Comparison of ENCODE assay signal across 28 mouse cellular contexts in genomic region chr4:46479081-46479480, GRCm38 (mm10). TPM values are rescaled to one million over a fixed set of nuclear protein-coding genes. Genes with fewer than 3 reads are reported as not detected.
A peak's percentile ranks its signal among the peaks of the same experiment; 100 is the strongest.
DNase-seq lines count a peak whose midpoint lies in the region; ATAC-seq and TF ChIP-seq lines count a peak whose summit lies in the region.
"Had no signal": no experiment of that assay in that cellular context is flagged by ENCODE, and none has a peak within 500 bp of the region (broad histone marks: within the 10 kb centered on the region; RNA-seq: fewer than 3 reads in every experiment).

No protein-coding gene starts in this region.

- H3K4me3 ChIP-seq in liver, embryonic 13.5 days (replicated peaks): no peak overlapping the region
- no peak overlapping the region for H3K4me3 ChIP-seq in liver, postnatal 0 days (ENCODE audit: low read depth, low read length)
- H3K4me3 ChIP-seq: embryonic facial prominence, embryonic 10.5 days; embryonic facial prominence, embryonic 13.5 days; erythroblast, embryonic 14.5 days; forebrain, embryonic 12.5 days; forebrain, embryonic 15.5 days; heart, adult 2 months; heart, embryonic 10.5 days; heart, embryonic 13.5 days; intestine, embryonic 15.5 days had no signal

- ATAC-seq in liver, embryonic 13.5 days (ENCODE audit: low read depth): no peak
- no peak for ATAC-seq in liver, postnatal 0 days
- peak; percentile 79 for ATAC-seq in activated CD4-positive, CD25-positive, alpha-beta regulatory T cell, adult 4 months
- ATAC-seq: forebrain, embryonic 15.5 days; hindbrain, postnatal 0 days; intestine, embryonic 15.5 days had no signal

- H3K27me3 ChIP-seq in liver, embryonic 13.5 days: no peaks in the 10 kb centered on the region
- no peaks in the 10 kb centered on the region for H3K27me3 ChIP-seq in liver, postnatal 0 days (ENCODE audit: insufficient read depth, low read length)
- H3K27me3 ChIP-seq: embryonic facial prominence, embryonic 13.5 days; forebrain, embryonic 12.5 days; forebrain, embryonic 15.5 days; heart, embryonic 13.5 days; intestine, embryonic 15.5 days had no signal

- 94% methylated on average over 2 of the region's 2 CpGs for WGBS in liver, embryonic 13.5 days (ENCODE audit: insufficient replicate concordance)
- WGBS in liver, postnatal 0 days (ENCODE audit: insufficient replicate concordance): 96% methylated on average over 2 of the region's 2 CpGs

- no peak for DNase-seq in liver, embryonic 13.5 days
- DNase-seq in liver, postnatal 0 days: no peak
- DNase-seq in CD4-positive, CD25-positive, alpha-beta regulatory T cell, adult 2 months (ENCODE audit: low read depth, low spot score): peak; percentile 64
- peak; percentile 69 for DNase-seq in naive thymus-derived CD4-positive, alpha-beta T cell, adult 2 months (ENCODE audit: low read depth)
- DNase-seq in cerebellum, adult 8-10 months: no peak
- DNase-seq in embryo, embryonic 10 days (ENCODE audit: low spot score): no peak
- DNase-seq: adrenal gland, postnatal 10 days; adrenal gland, postnatal 36 days; cerebellum, adult 18-20 months; cerebellum, adult 9-11 months; cerebellum, postnatal 25 days; embryo, embryonic 11 days; gastrocnemius, postnatal 25 days; heart, adult 2 months; heart, postnatal 14 days; heart, postnatal 4 days; kidney, adult 11 months had no signal

- no peak for TF ChIP-seq EP300 in liver, postnatal 0 days (IDR thresholded peaks at IDR 0.05; ENCODE audit: low read depth)

- TF ChIP-seq CTCF in liver, postnatal 0 days (IDR thresholded peaks at IDR 0.05; ENCODE audit: low read depth): no peak

- H3K9me3 ChIP-seq in liver, embryonic 13.5 days (replicated peaks): no peaks in the 10 kb centered on the region
- H3K9me3 ChIP-seq in liver, postnatal 0 days (ENCODE audit: low read length): no peaks in the 10 kb centered on the region
- H3K9me3 ChIP-seq: embryonic facial prominence, embryonic 10.5 days; embryonic facial prominence, embryonic 13.5 days; forebrain, embryonic 12.5 days; forebrain, embryonic 15.5 days; heart, embryonic 10.5 days; heart, embryonic 13.5 days; intestine, embryonic 15.5 days had no signal

- peaks cover 4% of the 10 kb centered on the region for H3K4me1 ChIP-seq in liver, embryonic 13.5 days (replicated peaks)
- H3K4me1 ChIP-seq in liver, postnatal 0 days (ENCODE audit: insufficient read depth): no peaks in the 10 kb centered on the region
- H3K4me1 ChIP-seq: embryonic facial prominence, embryonic 10.5 days; embryonic facial prominence, embryonic 13.5 days; forebrain, embryonic 12.5 days; forebrain, embryonic 15.5 days; heart, embryonic 10.5 days; heart, embryonic 13.5 days; intestine, embryonic 15.5 days had no signal

- H3K9ac ChIP-seq in liver, embryonic 13.5 days: no peak overlapping the region
- no peak overlapping the region for H3K9ac ChIP-seq in liver, postnatal 0 days (replicated peaks)
- H3K9ac ChIP-seq: embryonic facial prominence, embryonic 13.5 days; forebrain, embryonic 12.5 days; forebrain, embryonic 15.5 days; heart, embryonic 13.5 days; hindbrain, embryonic 14.5 days; intestine, embryonic 15.5 days had no signal

- peak overlapping the region; percentile 8; the same call in 1 of the 2 replicates for H3K27ac ChIP-seq in liver, embryonic 13.5 days
- H3K27ac ChIP-seq in liver, postnatal 0 days (ENCODE audit: low read depth): no peak overlapping the region
- H3K27ac ChIP-seq: embryonic facial prominence, embryonic 10.5 days; embryonic facial prominence, embryonic 13.5 days; forebrain, embryonic 12.5 days; forebrain, embryonic 15.5 days; heart, adult 2 months; heart, embryonic 10.5 days; heart, embryonic 13.5 days; hindbrain, embryonic 14.5 days; hindbrain, postnatal 0 days; intestine, embryonic 15.5 days had no signal

- H3K36me3 ChIP-seq in liver, embryonic 13.5 days: peaks cover 56% of the 10 kb centered on the region
- peaks cover 33% of the 10 kb centered on the region for H3K36me3 ChIP-seq in liver, postnatal 0 days (replicated peaks; ENCODE audit: insufficient read depth, low read length)

- no peak overlapping the region for H3K4me2 ChIP-seq in liver, embryonic 13.5 days
- H3K4me2 ChIP-seq in liver, postnatal 0 days (ENCODE audit: low read depth, low read length): no peak overlapping the region
- H3K4me2 ChIP-seq: embryonic facial prominence, embryonic 13.5 days; forebrain, embryonic 12.5 days; forebrain, embryonic 15.5 days; heart, embryonic 13.5 days; hindbrain, embryonic 14.5 days; intestine, embryonic 15.5 days had no signal

RNA-seq across cellular contexts. Expression of gene Nans, which starts 10.0 kb away (rescaled TPM):
- 65.4 and 77.9 TPM in 2 replicates for polyA plus RNA-seq in liver, embryonic 13.5 days (2015; fragmentation: Nextera tagmentation; extraction: Ambion mirVana)
- 23.8 and 25.0 TPM in 2 replicates for polyA plus RNA-seq in liver, postnatal 0 days (2015; fragmentation: Nextera tagmentation; extraction: Ambion mirVana)
- 10 to 100 TPM; 68.7 to 68.8 TPM for polyA plus RNA-seq in activated CD4-positive, CD25-positive, alpha-beta regulatory T cell, adult 4 months (2017; shearing (Covaris generic))

RNA-seq across cellular contexts. Expression of gene Anp32b, which starts 28.4 kb away (rescaled TPM):
- 555 and 600 TPM in 2 replicates for polyA plus RNA-seq in liver, embryonic 13.5 days (2015; fragmentation: Nextera tagmentation; extraction: Ambion mirVana)
- polyA plus RNA-seq in liver, postnatal 0 days (2015; fragmentation: Nextera tagmentation; extraction: Ambion mirVana): 184 and 188 TPM in 2 replicates
- polyA plus RNA-seq in activated CD4-positive, CD25-positive, alpha-beta regulatory T cell, adult 4 months (2017; shearing (Covaris generic)): 10 to 100 TPM; 55.1 to 55.3 TPM

RNA-seq across cellular contexts. Expression of gene Trim14, which starts 56.9 kb away (rescaled TPM):
- 6.8 and 8.6 TPM in 2 replicates for polyA plus RNA-seq in liver, embryonic 13.5 days (2015; fragmentation: Nextera tagmentation; extraction: Ambion mirVana)
- 14.1 and 16.2 TPM in 2 replicates for polyA plus RNA-seq in liver, postnatal 0 days (2015; fragmentation: Nextera tagmentation; extraction: Ambion mirVana)
- 10 to 100 TPM; 26.7 to 31.2 TPM for polyA plus RNA-seq in activated CD4-positive, CD25-positive, alpha-beta regulatory T cell, adult 4 months (2017; shearing (Covaris generic))

Comparison
In these comparisons a context has a peak if more than half of its experiments do, and no peak if none do; other contexts are left out.
1. DNase-seq: peak in CD4-positive, CD25-positive, alpha-beta regulatory T cell, adult 2 months (single experiment) and naive thymus-derived CD4-positive, alpha-beta T cell, adult 2 months (single experiment); none in liver, embryonic 13.5 days (single experiment), liver, postnatal 0 days (single experiment), cerebellum, adult 8-10 months (single experiment) and embryo, embryonic 10 days (single experiment).